Mouse (Mus musculus) MEL (cell line): Measurements from ENCODE around the gene Rnf217. TPM values are rescaled to one million over a fixed set of nuclear protein-coding genes. Genes with fewer than 3 reads are reported as not detected.

ENCODE experiments used
- DNase-seq: peaks from one replicate; pipeline ENCODE4 v3.0.0; 2011; ENCODE audit warnings: low read depth, low spot score
- H3K27ac ChIP-seq: 2 replicates; pipeline ENCODE4 v1.5.1; 2012; ENCODE audit warnings: low read depth, mild to moderate bottlenecking, control low read depth, low read length, moderate library complexity; ENCODE audit not compliant: control insufficient read depth
- H3K27me3 ChIP-seq, 2 experiments: fragments of 150-350 bp in 1 of 2; sonication (generic) in 1 of 2; 2 replicates each; pipeline ENCODE4 v1.6.1; 2012; ENCODE audit warnings: low read length in 2 of 2, mild to moderate bottlenecking in 2 of 2, improper control_type of control experiment in 1 of 2, moderate library complexity in 1 of 2; ENCODE audit not compliant: insufficient read depth in 2 of 2, control insufficient read depth in 1 of 2
- H3K36me3 ChIP-seq, 2 experiments: 2 replicates each; pipeline ENCODE4 v1.6.1; 2012 to 2014; ENCODE audit warnings: low read length in 2 of 2, improper control_type of control experiment in 1 of 2, inconsistent platforms in 1 of 2, mild to moderate bottlenecking in 1 of 2; ENCODE audit not compliant: insufficient read depth in 2 of 2, control insufficient read depth in 1 of 2
- H3K4me1 ChIP-seq, 2 experiments: fragments of 150-350 bp in 1 of 2; sonication (generic) in 1 of 2; 2 replicates each; pipeline ENCODE4 v1.6.1; 2012; ENCODE audit warnings: low read length in 2 of 2, improper control_type of control experiment in 1 of 2, mild to moderate bottlenecking in 1 of 2; ENCODE audit not compliant: insufficient read depth in 2 of 2, control insufficient read depth in 1 of 2
- H3K4me3 ChIP-seq, 2 experiments: fragments of 150-350 bp in 1 of 2; sonication (generic) in 1 of 2; 2 replicates each; pipeline ENCODE4 v1.5.1; 2012; ENCODE audit warnings: low read depth in 2 of 2, low read length in 2 of 2, mild to moderate bottlenecking in 2 of 2, moderate library complexity in 2 of 2, control low read depth in 1 of 2, improper control_type of control experiment in 1 of 2; ENCODE audit not compliant: control insufficient read depth in 1 of 2, insufficient read depth in 1 of 2
- H3K79me2 ChIP-seq: 2 replicates; pipeline ENCODE4 v1.6.1; 2012; ENCODE audit warnings: mild to moderate bottlenecking, low read length, moderate library complexity; ENCODE audit not compliant: control insufficient read depth, poor library complexity, insufficient read depth
- H3K9ac ChIP-seq: 2 replicates; pipeline ENCODE4 v1.6.1; 2012; ENCODE audit warnings: low read depth, mild to moderate bottlenecking, control low read depth, low read length, moderate library complexity; ENCODE audit not compliant: control insufficient read depth, poor library complexity, severe bottlenecking
- H3K9me3 ChIP-seq: fragments of 150-350 bp; sonication (generic); replicated peaks from 2 replicates; pipeline ENCODE4 v1.6.1; 2012; ENCODE audit warnings: mild to moderate bottlenecking, low read length, improper control_type of control experiment, moderate library complexity; ENCODE audit not compliant: insufficient read depth
- CHD2 ChIP-seq: IDR thresholded peaks from 2 replicates; pipeline ENCODE4 v1.6.1; 2011; ENCODE audit warnings: low read length, improper control_type of control experiment
- CTCF ChIP-seq, 3 experiments: IDR thresholded peaks in 2 of 3; conservative IDR thresholded peaks in 1 of 3; 2 replicates each; pipeline ENCODE4 v1.5.1; 2011 to 2012; ENCODE audit warnings: low read length in 3 of 3, low read depth in 2 of 3, mild to moderate bottlenecking in 2 of 3, improper control_type of control experiment in 1 of 3, inconsistent platforms in 1 of 3, mixed read lengths in 1 of 3, moderate library complexity in 1 of 3; ENCODE audit not compliant: control insufficient read depth in 1 of 3, insufficient read depth in 1 of 3, poor library complexity in 1 of 3, severe bottlenecking in 1 of 3
- EP300 ChIP-seq, 2 experiments: IDR thresholded peaks; 2 replicates each; pipeline ENCODE4 v1.6.1; 2011; ENCODE audit warnings: improper control_type of control experiment in 2 of 2, low read length in 2 of 2, low read depth in 1 of 2, mild to moderate bottlenecking in 1 of 2
- GABPA ChIP-seq: IDR thresholded peaks from 2 replicates; pipeline ENCODE4 v1.6.1; 2012; ENCODE audit warnings: low read depth, mild to moderate bottlenecking, inconsistent platforms, low read length, improper control_type of control experiment, moderate library complexity
- GATA1 ChIP-seq: IDR thresholded peaks from 2 replicates; pipeline ENCODE4 v1.6.1; 2011; ENCODE audit warnings: low read depth, low read length, improper control_type of control experiment
- HCFC1 ChIP-seq: IDR thresholded peaks from 2 replicates; pipeline ENCODE4 v1.6.1; 2012; ENCODE audit warnings: low read depth, mild to moderate bottlenecking, inconsistent platforms, low read length, improper control_type of control experiment, moderate library complexity
- JUND ChIP-seq: IDR thresholded peaks from 2 replicates; pipeline ENCODE4 v1.6.1; 2011; ENCODE audit warnings: low read depth, mild to moderate bottlenecking, improper control_type of control experiment, low read length
- MAFK ChIP-seq: IDR thresholded peaks from 2 replicates; pipeline ENCODE4 v1.6.1; 2011; ENCODE audit warnings: low read depth, mild to moderate bottlenecking, low read length, improper control_type of control experiment, borderline replicate concordance
- MAZ ChIP-seq: IDR thresholded peaks from 2 replicates; pipeline ENCODE4 v1.6.1; 2012; ENCODE audit warnings: low read depth, mild to moderate bottlenecking, inconsistent platforms, low read length, improper control_type of control experiment
- MYC ChIP-seq: IDR thresholded peaks from 2 replicates; pipeline ENCODE4 v1.6.1; 2011; ENCODE audit warnings: low read depth, mild to moderate bottlenecking, low read length, improper control_type of control experiment, moderate library complexity
- NELFE ChIP-seq: IDR thresholded peaks from 2 replicates; pipeline ENCODE4 v1.6.1; 2011; ENCODE audit warnings: low read depth, low read length, improper control_type of control experiment
- NRF1 ChIP-seq: IDR thresholded peaks from 2 replicates; pipeline ENCODE4 v1.6.1; 2014; ENCODE audit warnings: low read depth, mild to moderate bottlenecking, inconsistent platforms, low read length, improper control_type of control experiment, moderate library complexity; ENCODE audit not compliant: poor library complexity, insufficient read depth, severe bottlenecking
- POLR2A ChIP-seq, 2 experiments: IDR thresholded peaks; 2 replicates each; pipeline ENCODE4 v1.6.1; 2011 to 2012; ENCODE audit warnings: low read length in 2 of 2, mild to moderate bottlenecking in 2 of 2, control low read depth in 1 of 2, improper control_type of control experiment in 1 of 2, low read depth in 1 of 2, moderate library complexity in 1 of 2; ENCODE audit not compliant: control insufficient read depth in 1 of 2, insufficient read depth in 1 of 2, poor library complexity in 1 of 2
- SMC3 ChIP-seq: IDR thresholded peaks from 2 replicates; pipeline ENCODE4 v1.6.1; 2011; ENCODE audit warnings: low read depth, low read length, improper control_type of control experiment
- polyA plus RNA-seq, 2 experiments: library from polyadenylated mRNA; stranded (reverse) in 1 of 2; unstranded in 1 of 2; fragments of >175 nt in 1 of 2; fragments of >200 nt in 1 of 2; gene quantifications; 2 replicates each; pipeline versions ENCODE4 v1.2.1 to v1.2.4; 2012; ENCODE audit warnings: low replicate concordance in 2 of 2, low read depth in 1 of 2; ENCODE audit not compliant: insufficient read length in 2 of 2, insufficient read depth in 1 of 2, missing spikeins in 1 of 2
- total RNA-seq: library from RNA; depleted of rRNA; stranded (reverse); fragments of 300-350 nt; gene quantifications from 2 replicates; pipeline ENCODE4 v1.2.3, GENCODE M21; 2012

Rnf217 gene
- total and polyA plus RNA-seq, 3 experiments = not detected

GRCm38 (mm10) chr10:31614111-31614510 is 5.1 kb upstream of the Rnf217 start:
- DNase-seq = no peak
- H3K27me3 ChIP-seq = no peaks in the 10 kb centered on the region
- TF ChIP-seq CHD2 = no peak
- TF ChIP-seq JUND = no peak
- no peak for TF ChIP-seq MYC
- TF ChIP-seq MAZ = no peak
- no peak for TF ChIP-seq POLR2A (IDR thresholded peaks at IDR 0.05; ENCODE audit: control insufficient read depth in 1 of 2, insufficient read depth in 1 of 2, low read depth in 1 of 2, low read length in 2 of 2, poor library complexity in 1 of 2)
- TF ChIP-seq GABPA = no peak
- TF ChIP-seq MAFK = no peak
- TF ChIP-seq GATA1 = no peak
- TF ChIP-seq SMC3 = no peak
- TF ChIP-seq HCFC1 = no peak

DNA sequence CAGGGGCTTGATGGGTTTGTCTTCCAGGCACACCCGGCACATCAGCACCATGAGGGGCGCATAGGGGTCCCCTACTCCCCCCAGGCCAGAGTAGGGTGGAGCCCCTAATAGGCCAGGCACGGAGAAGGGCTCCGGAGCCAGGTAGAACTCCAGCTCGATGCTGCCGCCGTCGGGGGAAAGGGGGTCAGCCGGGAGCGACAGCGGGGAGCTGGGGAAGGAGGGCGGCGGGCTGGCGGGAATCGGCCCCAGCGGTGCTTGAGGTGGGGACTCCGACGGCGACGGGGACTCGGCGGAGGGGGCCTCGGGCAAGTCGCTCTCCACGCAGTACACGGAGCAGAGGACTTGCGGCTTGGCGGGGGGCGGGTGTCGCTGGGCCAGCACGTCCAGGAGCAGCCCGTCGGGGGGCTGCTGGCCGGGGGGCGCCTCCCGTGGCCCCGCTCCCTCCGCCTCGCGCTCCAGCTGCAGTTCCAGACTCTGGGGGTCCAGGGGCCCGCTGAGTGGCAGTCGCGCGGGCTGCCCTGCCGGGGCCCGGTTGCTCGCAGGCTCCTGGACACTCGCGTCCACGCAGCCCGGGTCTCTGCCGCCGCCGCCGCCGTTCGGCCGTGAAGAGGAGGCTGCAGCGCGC is 431 bp downstream of the Rnf217 start:
- H3K9ac ChIP-seq = no peak overlapping the region
- no peaks in the 10 kb centered on the region for H3K4me1 ChIP-seq
- H3K36me3 ChIP-seq = no peaks in the 10 kb centered on the region
- no peaks in the 10 kb centered on the region for H3K9me3 ChIP-seq
- TF ChIP-seq CTCF (IDR thresholded peaks at IDR 0.05 in 2 of 3, conservative IDR thresholded peaks at IDR 0.05 in 1 of 3; ENCODE audit: control insufficient read depth in 1 of 3, insufficient read depth in 1 of 3, low read depth in 2 of 3, low read length in 3 of 3, poor library complexity in 1 of 3, severe bottlenecking in 1 of 3) (no peak), NRF1 (no peak), EP300 (IDR thresholded peaks at IDR 0.05; ENCODE audit: low read depth in 1 of 2, low read length in 2 of 2) (no peak), SMC3 (no peak), NELFE (no peak)
- TF ChIP-seq, all 39 proteins: peak for 0
- H3K27ac ChIP-seq = no peak overlapping the region
- DNase-seq = no peak
- no peak overlapping the region for H3K4me3 ChIP-seq
- H3K79me2 ChIP-seq = no peaks in the 10 kb centered on the region
- no peaks in the 10 kb centered on the region for H3K27me3 ChIP-seq

More at GRCm38 (mm10) chr10:31614111-31614510, 5.1 kb upstream of the Rnf217 start:
- H3K9me3 ChIP-seq = no peaks in the 10 kb centered on the region
- no peaks in the 10 kb centered on the region for H3K4me1 ChIP-seq
- H3K4me3 ChIP-seq = no peak overlapping the region
- H3K79me2 ChIP-seq = no peaks in the 10 kb centered on the region
- no peak overlapping the region for H3K9ac ChIP-seq
- no peaks in the 10 kb centered on the region for H3K36me3 ChIP-seq
- H3K27ac ChIP-seq = no peak overlapping the region
